Mouse (Mus musculus) cortical plate, adult 2 months (tissue): Measurements from ENCODE around the gene Ppp1cb.

ENCODE experiments used
- CTCF ChIP-seq: fragments of 200-500 bp; IDR thresholded peaks from 2 replicates; pipeline ENCODE4 v1.5.1; 2011; ENCODE audit warnings: mild to moderate bottlenecking, control low read depth, low read length; ENCODE audit not compliant: insufficient read depth; ENCODE audit errors: extremely low read depth
- POLR2A ChIP-seq: fragments of 200-500 bp; IDR thresholded peaks from 2 replicates; pipeline ENCODE4 v1.6.1; 2011; ENCODE audit warnings: mild to moderate bottlenecking, low read length, control low read depth; ENCODE audit not compliant: insufficient read depth; ENCODE audit errors: extremely low read depth

- TF ChIP-seq CTCF: no peak
- TF ChIP-seq POLR2A: no peak
These were observed 23.0 kb upstream of the Ppp1cb start for GRCm38 (mm10) chr5:32435612-32436011.
